Mouse (Mus musculus) naive thymus-derived CD4-positive, alpha-beta T cell, adult 5 months (primary cell): Measurements from ENCODE around the gene 9230110F15Rik. TPM values are rescaled to one million over a fixed set of nuclear protein-coding genes. Genes with fewer than 3 reads are reported as not detected.

Source experiments
- polyA plus RNA-seq: library from polyadenylated mRNA; unstranded; fragments of 100-300 nt; shearing (Covaris generic); gene quantifications from one replicate; pipeline ENCODE4 v1.2.1, GENCODE M21; 2017

The 9230110F15Rik gene
- polyA plus RNA-seq, result not detected

GRCm38 (mm10) chr9:35844050-35844449, at the start of gene 9230110F15Rik:
TSS of gene 9230110F15Rik (minus strand) at chr9:35844150.

GRCm38 (mm10) chr9:35790001-35790400, 53.9 kb downstream of the 9230110F15Rik start, which contains the start of the genes Gm27235 and D730048I06Rik:
TSS of gene Gm27235 (minus strand) at chr9:35790101.
TSS of gene D730048I06Rik (minus strand) at chr9:35790112.

Other genes with a start within 250 kb of the 9230110F15Rik start
- not detected for gene Pate4, start 232.2 kb downstream of the 9230110F15Rik start, polyA plus RNA-seq
- gene Pate3, start 195.9 kb downstream of the 9230110F15Rik start, polyA plus RNA-seq, result not detected
- 0.34 TPM for gene Pate1, start 156.8 kb downstream of the 9230110F15Rik start, polyA plus RNA-seq
- not detected for gene Gm17677, start 103.1 kb downstream of the 9230110F15Rik start, polyA plus RNA-seq
- gene Gm17727, start 66.0 kb downstream of the 9230110F15Rik start, polyA plus RNA-seq, result not detected
- gene Gm27235, start 54.0 kb downstream of the 9230110F15Rik start, polyA plus RNA-seq, result not detected
- not detected for gene D730048I06Rik, start 54.0 kb downstream of the 9230110F15Rik start, polyA plus RNA-seq
- not detected for gene 9230113P08Rik, start 64.3 kb upstream of the 9230110F15Rik start, polyA plus RNA-seq